Mouse (Mus musculus): Measurements from ENCODE around the gene 4933406M09Rik. TPM values are rescaled to one million over a fixed set of nuclear protein-coding genes. Genes with fewer than 3 reads are reported as not detected.

4933406M09Rik gene
- polyA plus RNA-seq (2015; fragmentation: Nextera tagmentation; extraction: Ambion mirVana): not detected in 2 replicates

DNA sequence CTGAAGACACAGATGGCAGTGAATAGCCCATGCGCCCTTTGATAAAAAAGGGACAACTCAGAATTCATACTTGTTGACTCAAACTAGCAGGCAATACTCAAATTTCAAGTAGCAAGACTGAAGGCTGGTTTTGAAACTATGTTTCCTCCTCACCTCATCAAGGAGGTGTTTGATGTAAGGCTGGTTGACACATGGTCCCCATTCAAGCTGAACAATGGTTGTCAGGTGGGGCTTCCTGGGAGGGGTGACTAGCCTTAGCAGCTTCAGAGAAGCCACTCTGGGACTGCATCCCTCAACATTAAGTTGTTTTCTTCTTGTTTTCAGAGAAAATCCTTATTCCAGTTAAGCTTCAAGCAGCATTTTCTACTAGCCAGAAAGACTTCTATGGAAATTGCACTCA, at the start of gene 4933406M09Rik:
4933406M09Rik (plus strand) TSS at position 275 of the 400 bp plus-strand sequence.
- no peak within 1 kb of the TSS for H3K27ac ChIP-seq (replicated peaks)
- 97% methylated on average over 1 of the region's 1 CpGs for WGBS
- H3K4me3 ChIP-seq: no peak within 1 kb of the TSS
- H3K9me3 ChIP-seq: 0 out of 2 replicates have a peak, but pooled peaks cover 5% of the 10 kb centered on the region
- H3K27me3 ChIP-seq (replicated peaks): no peaks in the 10 kb centered on the region; the same call in 1 of the 2 replicates
- H3K9ac ChIP-seq: no peak within 1 kb of the TSS
- H3K4me1 ChIP-seq: peaks cover 10% of the 10 kb centered on the region
- ATAC-seq (ENCODE audit: extremely low read depth, insufficient number of reproducible peaks, low FRiP score, low TSS enrichment): no peak
- no peaks in the 10 kb centered on the region for H3K36me3 ChIP-seq
- H3K4me2 ChIP-seq: no peak within 1 kb of the TSS

DNA sequence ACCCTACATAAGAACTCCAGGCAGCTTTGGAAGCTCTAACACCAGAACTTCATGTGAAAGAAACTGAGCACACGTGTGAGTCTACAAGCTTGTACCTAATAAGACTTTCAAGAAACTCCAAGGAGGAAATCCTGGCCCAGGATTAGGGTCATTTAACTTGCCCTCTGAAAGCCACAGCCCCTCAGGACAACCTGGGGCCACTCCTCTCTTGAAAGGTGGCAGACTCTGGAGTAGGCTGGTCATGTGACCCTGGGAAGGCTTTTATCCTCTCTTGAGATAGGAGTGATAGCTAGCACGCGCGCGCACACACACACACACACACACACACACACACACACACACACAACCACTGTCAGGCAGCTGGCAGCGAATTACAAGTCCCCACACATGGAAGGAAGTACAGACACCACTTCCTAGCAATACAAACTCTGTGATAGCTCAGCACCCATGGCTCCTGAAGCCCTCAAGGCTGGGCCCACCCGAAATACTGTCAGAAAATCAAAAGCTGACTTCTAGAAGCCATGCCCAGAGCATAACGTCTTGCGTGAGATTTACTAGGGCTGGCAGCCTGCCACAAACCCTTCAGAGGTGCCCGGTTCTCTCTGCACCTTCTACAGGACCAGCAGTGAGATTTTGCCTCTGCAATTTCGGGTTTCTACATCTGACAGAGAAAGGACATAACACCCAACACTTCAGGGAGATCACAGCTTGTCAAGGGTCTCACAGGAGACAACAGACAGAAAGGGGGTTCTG, 48.6 kb upstream of the 4933406M09Rik start:
- WGBS: 42% methylated on average over 11 of the region's 11 CpGs
- Histone ChIP-seq H3K9me3 (no peaks in the 10 kb centered on the region), H3K4me1 (peaks cover 84% of the 10 kb centered on the region), H3K27ac (replicated peaks) (peak overlapping the region; percentile 82), H3K4me2 (no peak overlapping the region), H3K9ac (no peak overlapping the region), H3K36me3 (no peaks in the 10 kb centered on the region), H3K27me3 (replicated peaks) (no peaks in the 10 kb centered on the region), H3K4me3 (no peak overlapping the region)
- no peak for ATAC-seq (ENCODE audit: extremely low read depth, insufficient number of reproducible peaks, low FRiP score, low TSS enrichment)

DNA sequence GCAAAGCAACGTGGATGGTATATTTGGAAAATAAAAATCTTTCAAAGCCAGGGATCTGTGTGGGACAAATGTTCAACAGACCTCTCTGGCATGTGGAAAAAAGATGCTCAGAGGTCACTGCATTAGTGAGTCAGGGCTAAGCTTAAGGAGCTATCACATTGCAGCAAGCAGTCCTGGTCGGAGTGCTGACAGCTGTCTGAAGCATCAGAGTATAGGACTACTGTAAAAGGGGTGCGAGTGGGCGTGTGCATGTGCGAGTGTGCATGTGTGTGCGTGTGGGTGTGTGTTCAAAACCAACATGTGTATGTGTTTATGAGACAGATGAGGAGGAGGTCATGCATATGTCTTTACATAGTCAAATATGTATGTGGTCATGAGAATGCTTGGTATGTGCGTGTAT, 46.6 kb upstream of the 4933406M09Rik start:
- Histone ChIP-seq H3K9ac (no peak overlapping the region), H3K27me3 (replicated peaks) (no peaks in the 10 kb centered on the region), H3K27ac (replicated peaks) (peak overlapping the region; percentile 82), H3K36me3 (no peaks in the 10 kb centered on the region), H3K4me2 (peak overlapping the region; percentile 34), H3K9me3 (no peaks in the 10 kb centered on the region), H3K4me1 (peaks cover 84% of the 10 kb centered on the region), H3K4me3 (no peak overlapping the region)
- WGBS: 45% methylated on average over 7 of the region's 7 CpGs
- ATAC-seq (ENCODE audit: extremely low read depth, insufficient number of reproducible peaks, low FRiP score, low TSS enrichment): no peak

DNA sequence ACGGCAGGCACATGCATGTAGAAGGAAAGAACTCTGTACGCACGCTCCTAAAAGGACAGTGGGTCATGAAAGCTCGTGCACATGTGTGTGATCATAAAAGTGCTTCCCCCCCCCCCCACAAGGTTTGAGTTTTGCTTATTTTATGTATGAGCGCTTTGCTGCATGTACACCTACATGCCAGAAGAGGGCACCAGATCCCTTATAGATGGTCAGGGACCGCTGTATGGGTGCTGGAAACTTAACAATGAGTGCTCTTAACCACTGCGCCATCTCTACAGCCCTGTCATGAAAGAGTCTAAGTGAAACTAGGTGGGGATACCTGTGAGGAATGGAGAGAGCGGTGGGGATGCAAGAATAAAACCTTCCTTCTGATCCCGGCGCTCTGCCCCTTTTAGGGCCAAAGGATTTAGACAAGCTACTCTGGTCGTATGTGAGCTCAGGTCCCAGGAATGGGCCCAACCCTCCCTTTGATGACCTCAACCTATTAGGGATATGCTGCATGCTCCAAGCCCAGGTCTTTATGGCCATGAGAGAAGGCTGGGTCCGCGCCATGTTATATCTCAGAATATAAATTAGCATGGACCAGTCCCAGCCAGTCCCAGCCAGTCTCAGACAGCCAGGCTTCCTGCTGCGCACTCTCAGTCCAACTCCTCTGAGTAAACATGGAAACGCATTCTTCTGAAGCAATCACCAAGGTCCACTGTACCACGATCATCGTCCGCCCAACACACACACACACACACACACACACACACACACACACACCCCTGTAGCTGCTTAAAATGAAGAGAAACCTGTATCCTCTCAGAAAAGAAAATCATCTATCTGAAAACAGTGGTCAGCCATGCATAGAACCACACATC, 45.8 kb upstream of the 4933406M09Rik start:
- peaks cover 82% of the 10 kb centered on the region for H3K4me1 ChIP-seq
- H3K27me3 ChIP-seq (replicated peaks): no peaks in the 10 kb centered on the region
- 91% methylated on average over 18 of the region's 18 CpGs for WGBS
- no peaks in the 10 kb centered on the region for H3K9me3 ChIP-seq
- H3K4me2 ChIP-seq: no peak overlapping the region
- H3K4me3 ChIP-seq: no peak overlapping the region
- H3K36me3 ChIP-seq: no peaks in the 10 kb centered on the region
- peak overlapping the region; percentile 82 for H3K27ac ChIP-seq (replicated peaks)
- ATAC-seq (ENCODE audit: extremely low read depth, insufficient number of reproducible peaks, low FRiP score, low TSS enrichment): no peak
- no peak overlapping the region for H3K9ac ChIP-seq

DNA sequence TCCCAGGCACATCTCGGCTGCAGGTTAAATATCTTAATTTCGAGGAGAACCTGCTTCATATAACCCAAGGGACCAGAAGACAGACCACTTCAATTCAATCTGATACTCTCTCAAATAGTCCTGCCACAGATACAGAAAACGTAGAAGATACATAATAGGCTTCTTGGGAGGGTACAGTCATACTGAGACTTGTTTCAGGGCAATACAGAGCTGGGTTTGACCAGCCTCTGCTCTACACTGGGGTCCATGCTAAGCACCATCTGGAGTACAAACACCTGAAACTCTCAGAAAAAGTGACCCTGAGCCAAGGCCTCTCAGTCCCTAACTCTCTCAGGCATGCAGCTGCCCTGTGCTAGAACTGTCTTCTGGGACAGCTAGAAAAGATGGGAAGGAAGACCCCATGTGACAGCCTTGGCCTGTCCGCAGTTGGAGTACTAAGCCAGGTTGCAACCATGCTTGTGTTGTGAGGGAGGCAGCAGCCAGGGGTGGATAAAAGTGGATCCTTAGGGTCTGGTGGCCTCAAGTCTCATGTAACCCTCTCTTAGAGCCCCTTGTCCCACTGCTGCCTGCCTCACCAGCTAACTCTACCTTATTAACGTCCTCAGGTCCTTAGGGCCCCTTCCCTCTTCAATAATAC, 44.0 kb upstream of the 4933406M09Rik start:
- Histone ChIP-seq H3K4me2 (peak overlapping the region; percentile 89), H3K27me3 (replicated peaks) (no peaks in the 10 kb centered on the region), H3K4me3 (no peak overlapping the region), H3K4me1 (peaks cover 81% of the 10 kb centered on the region), H3K9me3 (no peaks in the 10 kb centered on the region), H3K36me3 (peaks cover 11% of the 10 kb centered on the region), H3K27ac (replicated peaks) (peak overlapping the region; percentile 91), H3K9ac (peak overlapping the region; percentile 66)
- 62% methylated on average over 5 of the region's 5 CpGs for WGBS
- ATAC-seq (ENCODE audit: extremely low read depth, insufficient number of reproducible peaks, low FRiP score, low TSS enrichment): no peak

DNA sequence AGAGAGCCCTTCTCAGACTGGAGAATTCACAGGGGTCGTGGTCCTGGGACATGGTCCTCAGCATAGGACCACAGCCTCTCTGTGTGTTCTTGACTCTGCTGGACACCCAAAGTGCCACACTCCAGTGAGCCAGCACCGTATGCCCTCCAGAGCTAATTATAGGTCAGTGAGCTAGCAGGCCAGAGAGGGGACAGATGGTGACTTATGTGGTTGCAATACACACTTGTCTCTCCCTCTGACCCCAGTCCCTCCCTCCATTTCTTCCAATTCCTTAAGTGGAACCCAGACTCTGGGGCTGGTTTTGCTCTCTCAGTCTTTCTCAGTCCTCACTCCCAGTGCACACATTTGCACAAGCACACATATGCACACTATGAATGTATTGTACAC, 43.5 kb upstream of the 4933406M09Rik start:
- Histone ChIP-seq H3K36me3 (peaks cover 16% of the 10 kb centered on the region), H3K9me3 (no peaks in the 10 kb centered on the region), H3K27me3 (replicated peaks) (no peaks in the 10 kb centered on the region), H3K4me2 (peak overlapping the region; percentile 89), H3K4me1 (peaks cover 80% of the 10 kb centered on the region), H3K4me3 (peak overlapping the region; percentile 60), H3K27ac (replicated peaks) (peak overlapping the region; percentile 91), H3K9ac (peak overlapping the region; percentile 83)
- ATAC-seq (ENCODE audit: extremely low read depth, insufficient number of reproducible peaks, low FRiP score, low TSS enrichment): no peak
- 24% methylated on average over 2 of the region's 2 CpGs for WGBS

DNA sequence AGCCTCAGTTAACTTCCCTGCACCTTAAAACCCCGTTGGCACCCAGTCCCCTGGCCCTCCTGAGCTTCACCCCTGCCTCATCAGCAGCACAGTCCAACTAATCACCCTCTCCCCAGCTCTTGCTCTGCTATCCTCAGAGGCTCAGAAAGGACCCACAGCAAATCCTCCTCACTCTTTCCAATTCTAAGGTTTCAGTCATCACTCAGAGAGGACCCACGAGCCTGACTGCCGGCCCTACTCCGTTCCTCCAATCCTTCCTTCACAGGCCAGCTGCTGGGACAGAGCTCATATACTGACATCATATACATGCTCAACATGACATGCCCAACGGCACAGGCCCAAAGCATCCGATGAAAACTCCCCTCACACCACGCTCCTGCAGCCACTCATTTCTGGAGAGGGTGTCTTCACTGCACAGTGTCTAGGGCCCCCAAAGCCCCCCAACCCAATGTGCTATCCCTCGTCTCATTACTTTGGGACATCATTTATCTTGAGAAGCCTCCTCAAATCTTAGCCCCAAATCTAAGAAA, 42.9 kb upstream of the 4933406M09Rik start:
- Histone ChIP-seq H3K4me2 (peak overlapping the region; percentile 89), H3K9me3 (no peaks in the 10 kb centered on the region), H3K27me3 (replicated peaks) (no peaks in the 10 kb centered on the region), H3K27ac (replicated peaks) (peak overlapping the region; percentile 91), H3K4me1 (peaks cover 74% of the 10 kb centered on the region), H3K4me3 (peak overlapping the region; percentile 60), H3K36me3 (peaks cover 21% of the 10 kb centered on the region), H3K9ac (peak overlapping the region; percentile 83)
- WGBS: 52% methylated on average over 8 of the region's 8 CpGs
- ATAC-seq (ENCODE audit: extremely low read depth, insufficient number of reproducible peaks, low FRiP score, low TSS enrichment): no peak

DNA sequence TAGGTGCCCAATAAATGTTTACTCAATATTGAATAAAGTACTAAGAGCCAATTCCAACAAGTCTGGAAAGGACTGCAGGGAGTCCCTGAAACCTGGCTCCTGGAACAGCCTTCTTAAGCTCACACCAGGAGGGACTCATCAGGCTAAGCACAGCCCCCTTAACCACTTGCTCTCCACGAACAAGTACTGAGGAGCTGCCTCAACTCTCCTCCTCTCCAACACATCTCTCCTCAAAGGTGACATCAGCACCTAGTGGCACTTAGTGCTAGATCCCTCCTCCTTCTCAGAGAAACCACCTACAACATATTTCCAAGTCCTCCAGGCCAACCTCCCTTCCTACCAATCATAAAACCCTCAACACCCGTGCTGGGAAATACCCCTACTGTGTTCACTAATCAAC, 42.2 kb upstream of the 4933406M09Rik start:
- peak overlapping the region; percentile 89 for H3K4me2 ChIP-seq
- peak overlapping the region; percentile 91 for H3K27ac ChIP-seq (replicated peaks)
- peaks cover 26% of the 10 kb centered on the region for H3K36me3 ChIP-seq
- no peaks in the 10 kb centered on the region for H3K9me3 ChIP-seq
- peak overlapping the region; percentile 83 for H3K9ac ChIP-seq
- no peak for ATAC-seq (ENCODE audit: extremely low read depth, insufficient number of reproducible peaks, low FRiP score, low TSS enrichment)
- H3K27me3 ChIP-seq (replicated peaks): no peaks in the 10 kb centered on the region
- 6% methylated on average over 2 of the region's 2 CpGs for WGBS
- H3K4me1 ChIP-seq: peaks cover 67% of the 10 kb centered on the region
- peak overlapping the region; percentile 60 for H3K4me3 ChIP-seq

DNA sequence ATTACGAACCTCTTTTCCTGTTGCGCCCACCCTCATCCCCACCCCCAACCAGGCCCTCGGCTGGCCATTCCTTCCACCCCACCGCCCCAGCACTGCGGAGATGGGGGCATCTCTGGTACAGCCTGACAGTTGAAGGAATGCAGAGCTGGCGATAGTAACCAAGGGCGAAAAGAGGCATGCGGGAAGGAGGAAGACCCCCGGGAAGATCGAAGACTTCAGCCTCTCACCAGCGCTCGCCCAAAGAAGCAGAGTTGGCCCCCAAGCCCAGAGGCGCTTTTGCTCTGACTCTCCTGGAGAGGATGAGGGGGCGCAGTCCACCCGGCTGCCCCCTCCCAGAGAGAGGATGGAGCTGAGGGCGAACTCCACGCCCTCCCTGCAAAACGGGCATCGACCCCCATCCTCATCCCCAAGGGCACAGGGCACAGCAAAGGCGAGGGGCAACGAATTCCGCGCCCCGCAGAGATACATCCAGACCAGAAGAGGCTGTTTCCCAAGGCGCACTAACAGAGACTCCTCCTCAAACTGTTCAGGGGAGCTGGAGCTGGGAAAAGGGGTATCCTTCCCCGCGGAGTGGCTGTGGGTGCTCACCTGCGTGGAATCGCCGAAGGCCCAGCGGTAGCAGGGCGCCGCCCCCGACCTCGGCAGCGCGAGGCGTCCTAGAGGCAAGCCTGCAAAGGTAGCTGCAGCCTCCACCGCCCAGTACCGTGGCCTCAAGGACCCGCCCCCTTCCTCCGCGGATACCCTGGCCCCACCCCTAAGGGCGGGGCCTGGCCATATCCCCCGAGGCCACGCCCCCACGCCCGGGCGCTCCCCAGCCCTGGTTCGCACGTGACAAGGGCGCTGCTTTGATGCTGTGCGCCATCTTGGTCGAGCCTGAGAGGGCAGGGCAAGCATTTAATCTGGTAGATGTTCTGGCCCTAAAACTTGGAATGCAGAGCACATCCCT, 41.5 kb upstream of the 4933406M09Rik start:
- WGBS: 1% methylated on average over 54 of the region's 54 CpGs
- Histone ChIP-seq H3K9ac (peak overlapping the region; percentile 83), H3K4me3 (peak overlapping the region; percentile 60), H3K4me1 (peaks cover 61% of the 10 kb centered on the region), H3K9me3 (no peaks in the 10 kb centered on the region), H3K27ac (replicated peaks) (peak overlapping the region; percentile 91), H3K4me2 (peak overlapping the region; percentile 89), H3K27me3 (replicated peaks) (no peaks in the 10 kb centered on the region), H3K36me3 (peaks cover 26% of the 10 kb centered on the region)
- ATAC-seq (ENCODE audit: extremely low read depth, insufficient number of reproducible peaks, low FRiP score, low TSS enrichment): peak; percentile 95

DNA sequence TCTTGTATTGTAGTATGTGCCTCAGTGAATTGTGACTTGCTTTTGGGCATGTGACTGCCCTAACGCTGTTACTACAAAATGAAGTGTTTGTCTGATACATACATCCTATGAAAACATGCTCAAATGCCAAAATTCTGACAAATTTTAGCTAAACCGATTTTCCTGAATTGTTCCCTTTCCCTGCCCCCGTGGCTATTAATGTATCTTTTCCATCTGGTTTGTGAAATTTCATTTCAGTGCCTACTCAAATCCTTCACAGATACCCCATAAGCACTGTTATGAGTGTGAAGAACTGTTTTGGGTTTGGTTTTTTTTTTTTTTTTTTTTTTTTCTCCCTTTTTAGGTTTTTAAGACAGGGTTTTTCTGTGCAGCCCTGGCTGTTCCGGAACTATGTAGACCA, 40.7 kb upstream of the 4933406M09Rik start:
- Histone ChIP-seq H3K9ac (no peak overlapping the region), H3K4me1 (peaks cover 55% of the 10 kb centered on the region), H3K27ac (replicated peaks) (peak overlapping the region; percentile 48; the same call in 1 of the 2 replicates), H3K27me3 (replicated peaks) (no peaks in the 10 kb centered on the region), H3K36me3 (peaks cover 34% of the 10 kb centered on the region), H3K4me2 (peak overlapping the region; percentile 89), H3K4me3 (peak overlapping the region; percentile 60), H3K9me3 (no peaks in the 10 kb centered on the region)
- ATAC-seq (ENCODE audit: extremely low read depth, insufficient number of reproducible peaks, low FRiP score, low TSS enrichment): no peak
- 72% methylated on average over 4 of the region's 4 CpGs for WGBS

All from heart, embryonic 13.5 days (tissue).